Mouse (Mus musculus) thymus, adult 2 months (tissue): ENCODE results near the gene Meis1.

ENCODE experiments used
- CTCF ChIP-seq: fragments of 200-500 bp; IDR thresholded peaks from 2 replicates; pipeline ENCODE4 v1.5.1; 2012; ENCODE audit warnings: mild to moderate bottlenecking, control low read depth, low read length, moderate library complexity, borderline replicate concordance; ENCODE audit not compliant: control insufficient read depth, poor library complexity, insufficient read depth; ENCODE audit errors: extremely low read depth
- POLR2A ChIP-seq: fragments of 200-500 bp; IDR thresholded peaks from 2 replicates; pipeline ENCODE4 v1.6.1; 2012; ENCODE audit warnings: mild to moderate bottlenecking, low read length, control low read depth, moderate library complexity; ENCODE audit not compliant: control insufficient read depth, poor library complexity, insufficient read depth; ENCODE audit errors: extremely low read depth

DNA sequence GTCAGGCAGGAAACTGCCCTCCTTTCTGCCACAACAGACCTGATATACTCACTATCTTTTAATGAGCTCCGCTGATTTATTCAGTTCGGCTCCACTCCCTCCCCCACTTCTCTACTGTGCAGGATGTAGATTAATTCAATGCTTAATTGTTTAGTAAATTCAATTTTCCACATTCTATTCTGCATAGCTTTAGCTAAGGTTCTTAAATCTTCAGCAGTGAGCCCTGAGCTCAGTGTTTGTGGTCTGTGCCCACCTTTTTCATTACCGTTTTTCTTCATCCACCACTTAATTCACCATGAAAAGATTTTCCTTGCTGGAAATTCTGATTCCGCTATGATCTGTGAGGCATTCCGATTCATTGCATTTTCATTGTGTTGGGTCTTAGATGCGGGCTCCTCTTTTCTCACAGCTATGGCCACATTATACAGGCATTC lies 28.5 kb downstream of the Meis1 start:
- TF ChIP-seq CTCF (no peak), POLR2A (no peak)
